19 mouse cellular contexts compared by ENCODE assay signal in genomic region chr11:5975068-5975467, GRCm38 (mm10). TPM values are rescaled to one million over a fixed set of nuclear protein-coding genes. Genes with fewer than 3 reads are reported as not detected.
"Had no signal": no experiment of that assay in that cellular context is flagged by ENCODE, and none has a peak within 500 bp of the region (broad histone marks: within the 10 kb centered on the region; RNA-seq: fewer than 3 reads in every experiment).

No protein-coding gene starts in this region.

- H3K9ac ChIP-seq: limb, embryonic 13.5 days; liver, embryonic 13.5 days; midbrain, embryonic 13.5 days; neural tube, embryonic 13.5 days had no signal

- H3K4me3 ChIP-seq: limb, embryonic 13.5 days; liver, embryonic 13.5 days; midbrain, embryonic 10.5 days; midbrain, embryonic 13.5 days; myocyte; neural tube, embryonic 13.5 days had no signal

- H3K27me3 ChIP-seq: limb, embryonic 13.5 days; liver, embryonic 13.5 days; midbrain, embryonic 13.5 days; neural tube, embryonic 13.5 days had no signal

- H3K27ac ChIP-seq: limb, embryonic 13.5 days; liver, embryonic 13.5 days; macrophage; midbrain, embryonic 10.5 days; midbrain, embryonic 13.5 days; neural tube, embryonic 13.5 days had no signal

- H3K36me3 ChIP-seq: liver, embryonic 13.5 days had no signal

- H3K4me2 ChIP-seq: limb, embryonic 13.5 days; liver, embryonic 13.5 days; midbrain, embryonic 13.5 days; neural tube, embryonic 13.5 days had no signal

- ATAC-seq: midbrain, embryonic 13.5 days; midbrain, embryonic 16.5 days had no signal

- H3K9me3 ChIP-seq: limb, embryonic 13.5 days; liver, embryonic 13.5 days; midbrain, embryonic 10.5 days; midbrain, embryonic 13.5 days; neural tube, embryonic 13.5 days had no signal

- H3K4me1 ChIP-seq: midbrain, embryonic 13.5 days had no signal

- DNase-seq: kidney, adult 18-20 months; kidney, adult 9 months; kidney, postnatal 14 days; kidney, postnatal 4 days; left cerebral cortex, postnatal 4 days; liver, embryonic 13.5 days; lung, adult 2 months; lung, postnatal 14 days; thymus, adult 18-20 months; thymus, postnatal 36 days had no signal

RNA-seq across cellular contexts. Expression of gene Gck, which starts 25.2 kb away (rescaled TPM):
- total RNA-seq: megakaryocyte, adult 5-6 weeks; monocyte, adult 5-6 weeks had no signal
- polyA plus RNA-seq: macrophage had no signal
